1 mouse cellular context compared by ENCODE assay signal in genomic region chr14:74963402-74963764, GRCm38 (mm10).
TF ChIP-seq lines count a peak whose summit lies in the region.

No protein-coding gene starts in this region.

TF ChIP-seq in CH12.LX, 34 proteins besides CTCF, POLR2A, EP300 and RAD21 (continued from another document):
- TF ChIP-seq E2F4 (IDR thresholded peaks at IDR 0.05; ENCODE audit: insufficient replicate concordance, low read depth, low read length) (no peak), MAX (IDR thresholded peaks at IDR 0.05; ENCODE audit: low read length) (no peak), IRF4 (IDR thresholded peaks at IDR 0.05; ENCODE audit: low read depth, low read length) (no peak), GABPA (IDR thresholded peaks at IDR 0.05; ENCODE audit: insufficient replicate concordance, low read depth, low read length) (no peak)
